Mouse (Mus musculus) CD4-positive, CD25-positive, alpha-beta regulatory T cell, adult 2 months (primary cell): ENCODE measurements around the gene 5430403G16Rik.
"Not testable (repeated sequence)": the region's sequence is repeated elsewhere in the genome, so short reads cannot be mapped to it uniquely, and the experiment has no call there.

ENCODE experiments used
- DNase-seq: peaks from one replicate; pipeline ENCODE4 v3.0.0-alpha.2; 2012; ENCODE audit warnings: low read depth, low spot score

Gene 5430403G16Rik

GRCm38 (mm10) chr5:109690537-109691201 is at the start of gene 5430403G16Rik:
TSS of gene 5430403G16Rik (minus strand) at chr5:109691041.
- DNase-seq, result peak; percentile 91

- DNase-seq, result not testable (repeated sequence)
Measured at GRCm38 (mm10) chr5:109717341-109717740, 26.5 kb upstream of the 5430403G16Rik start.

GRCm38 (mm10) chr5:109691205-109691965 is 544 bp upstream of the 5430403G16Rik start:
- not testable (repeated sequence) for DNase-seq

GRCm38 (mm10) chr5:109682921-109683320 is 7.9 kb downstream of the 5430403G16Rik start:
- no peak for DNase-seq
